Mouse (Mus musculus): ENCODE results near the gene Ttc41. TPM values are rescaled to one million over a fixed set of nuclear protein-coding genes. Genes with fewer than 3 reads are reported as not detected.

The Ttc41 gene
- polyA plus RNA-seq, 1 experiment from 2014 or later: 0.35 TPM

GRCm38 (mm10) chr10:86707134-86707533, 1.5 kb downstream of the Ttc41 start:
- no peaks in the 10 kb centered on the region for H3K27me3 ChIP-seq (ENCODE audit: insufficient read depth, low read length)
- H3K4me1 ChIP-seq (ENCODE audit: insufficient read depth): peaks cover 41% of the 10 kb centered on the region
- H3K9ac ChIP-seq (replicated peaks): peak overlapping the region; percentile 67; the same call in 1 of the 2 replicates
- H3K9me3 ChIP-seq (ENCODE audit: low read length): no peaks in the 10 kb centered on the region
- H3K27ac ChIP-seq (ENCODE audit: low read depth): peak overlapping the region; percentile 89
- H3K4me2 ChIP-seq (ENCODE audit: low read depth, low read length): peak overlapping the region; percentile 92
- TF ChIP-seq EP300 (IDR thresholded peaks at IDR 0.05; ENCODE audit: low read depth) (no peak), CTCF (IDR thresholded peaks at IDR 0.05; ENCODE audit: low read depth) (no peak)
- peaks cover 17% of the 10 kb centered on the region for H3K36me3 ChIP-seq (replicated peaks; ENCODE audit: insufficient read depth, low read length)
- no peak for DNase-seq
- no peak for ATAC-seq
- 58% methylated on average over 3 of the region's 3 CpGs for WGBS (ENCODE audit: insufficient replicate concordance)
- peak overlapping the region; percentile 82; the same call in 1 of the 2 replicates for H3K4me3 ChIP-seq (ENCODE audit: low read depth, low read length)

GRCm38 (mm10) chr10:86712156-86712555, 6.5 kb downstream of the Ttc41 start:
- Histone ChIP-seq H3K27ac (ENCODE audit: low read depth) (no peak overlapping the region), H3K9ac (replicated peaks) (no peak overlapping the region), H3K4me3 (ENCODE audit: low read depth, low read length) (no peak overlapping the region), H3K27me3 (ENCODE audit: insufficient read depth, low read length) (no peaks in the 10 kb centered on the region), H3K4me1 (ENCODE audit: insufficient read depth) (peaks cover 11% of the 10 kb centered on the region), H3K36me3 (replicated peaks; ENCODE audit: insufficient read depth, low read length) (no peaks in the 10 kb centered on the region), H3K4me2 (ENCODE audit: low read depth, low read length) (no peak overlapping the region), H3K9me3 (ENCODE audit: low read length) (no peaks in the 10 kb centered on the region)
- TF ChIP-seq CTCF (IDR thresholded peaks at IDR 0.05; ENCODE audit: low read depth) (no peak), EP300 (IDR thresholded peaks at IDR 0.05; ENCODE audit: low read depth) (no peak)
- DNase-seq: no peak
- ATAC-seq: no peak
- 76% methylated on average over 3 of the region's 3 CpGs for WGBS (ENCODE audit: insufficient replicate concordance)

- no peaks in the 10 kb centered on the region for H3K36me3 ChIP-seq (replicated peaks; ENCODE audit: insufficient read depth, low read length)
- TF ChIP-seq CTCF (IDR thresholded peaks at IDR 0.05; ENCODE audit: low read depth) (no peak), EP300 (IDR thresholded peaks at IDR 0.05; ENCODE audit: low read depth) (no peak)
- H3K4me3 ChIP-seq (ENCODE audit: low read depth, low read length): peak overlapping the region; percentile 17
- WGBS (ENCODE audit: insufficient replicate concordance): 6% methylated on average over 12 of the region's 12 CpGs
- no peaks in the 10 kb centered on the region for H3K9me3 ChIP-seq (ENCODE audit: low read length)
- ATAC-seq (peak; percentile 80), DNase-seq (peak; percentile 68)
- peak overlapping the region; percentile 62 for H3K4me2 ChIP-seq (ENCODE audit: low read depth, low read length)
- H3K27ac ChIP-seq (ENCODE audit: low read depth): peak overlapping the region; percentile 71
- H3K9ac ChIP-seq (replicated peaks): no peak overlapping the region
- H3K4me1 ChIP-seq (ENCODE audit: insufficient read depth): peaks cover 10% of the 10 kb centered on the region
- no peaks in the 10 kb centered on the region for H3K27me3 ChIP-seq (ENCODE audit: insufficient read depth, low read length)
These were observed 22.0 kb downstream of the Ttc41 start for GRCm38 (mm10) chr10:86727548-86727980.

GRCm38 (mm10) chr10:86728176-86728575, 22.6 kb downstream of the Ttc41 start:
- Histone ChIP-seq H3K4me1 (ENCODE audit: insufficient read depth) (peaks cover 10% of the 10 kb centered on the region), H3K27me3 (ENCODE audit: insufficient read depth, low read length) (no peaks in the 10 kb centered on the region), H3K36me3 (replicated peaks; ENCODE audit: insufficient read depth, low read length) (no peaks in the 10 kb centered on the region), H3K9me3 (ENCODE audit: low read length) (no peaks in the 10 kb centered on the region), H3K4me3 (ENCODE audit: low read depth, low read length) (no peak overlapping the region), H3K9ac (replicated peaks) (no peak overlapping the region), H3K4me2 (ENCODE audit: low read depth, low read length) (peak overlapping the region; percentile 62; the same call in 1 of the 2 replicates), H3K27ac (ENCODE audit: low read depth) (peak overlapping the region; percentile 71)
- no peak for DNase-seq
- TF ChIP-seq CTCF (IDR thresholded peaks at IDR 0.05; ENCODE audit: low read depth) (no peak), EP300 (IDR thresholded peaks at IDR 0.05; ENCODE audit: low read depth) (no peak)
- WGBS (ENCODE audit: insufficient replicate concordance): 64% methylated on average over 3 of the region's 3 CpGs
- ATAC-seq: no peak

- no peaks in the 10 kb centered on the region for H3K9me3 ChIP-seq (ENCODE audit: low read length)
- peaks cover 10% of the 10 kb centered on the region for H3K4me1 ChIP-seq (ENCODE audit: insufficient read depth)
- peak overlapping the region; percentile 45 for H3K4me3 ChIP-seq (ENCODE audit: low read depth, low read length)
- no peak overlapping the region for H3K27ac ChIP-seq (ENCODE audit: low read depth)
- peak overlapping the region; percentile 59 for H3K9ac ChIP-seq (replicated peaks)
- H3K36me3 ChIP-seq (replicated peaks; ENCODE audit: insufficient read depth, low read length): no peaks in the 10 kb centered on the region
- 6% methylated on average over 22 of the region's 22 CpGs for WGBS (ENCODE audit: insufficient replicate concordance)
- H3K4me2 ChIP-seq (ENCODE audit: low read depth, low read length): peak overlapping the region; percentile 80
- DNase-seq (peak; percentile 88), ATAC-seq (peak; percentile 55)
- no peaks in the 10 kb centered on the region for H3K27me3 ChIP-seq (ENCODE audit: insufficient read depth, low read length)
- TF ChIP-seq EP300 (IDR thresholded peaks at IDR 0.05; ENCODE audit: low read depth) (no peak), CTCF (IDR thresholded peaks at IDR 0.05; ENCODE audit: low read depth) (peak; percentile 87)
These were observed 25.4 kb downstream of the Ttc41 start for GRCm38 (mm10) chr10:86730823-86731499.

- Histone ChIP-seq H3K4me2 (ENCODE audit: low read depth, low read length) (no peak overlapping the region), H3K27me3 (ENCODE audit: insufficient read depth, low read length) (no peaks in the 10 kb centered on the region), H3K4me3 (ENCODE audit: low read depth, low read length) (peak overlapping the region; percentile 45; the same call in 1 of the 2 replicates), H3K4me1 (ENCODE audit: insufficient read depth) (peaks cover 10% of the 10 kb centered on the region), H3K9ac (replicated peaks) (no peak overlapping the region; the same call in 1 of the 2 replicates), H3K36me3 (replicated peaks; ENCODE audit: insufficient read depth, low read length) (no peaks in the 10 kb centered on the region), H3K9me3 (ENCODE audit: low read length) (no peaks in the 10 kb centered on the region), H3K27ac (ENCODE audit: low read depth) (no peak overlapping the region)
- 22% methylated on average over 2 of the region's 2 CpGs for WGBS (ENCODE audit: insufficient replicate concordance)
- no peak for TF ChIP-seq EP300 (IDR thresholded peaks at IDR 0.05; ENCODE audit: low read depth)
- no peak for TF ChIP-seq CTCF (IDR thresholded peaks at IDR 0.05; ENCODE audit: low read depth)
- DNase-seq: no peak
- ATAC-seq: no peak
These were observed 25.9 kb downstream of the Ttc41 start for GRCm38 (mm10) chr10:86731500-86731863.

Measured in liver, postnatal 0 days (tissue).